8 mouse cellular contexts compared by ENCODE assay signal in the genomic region with DNA sequence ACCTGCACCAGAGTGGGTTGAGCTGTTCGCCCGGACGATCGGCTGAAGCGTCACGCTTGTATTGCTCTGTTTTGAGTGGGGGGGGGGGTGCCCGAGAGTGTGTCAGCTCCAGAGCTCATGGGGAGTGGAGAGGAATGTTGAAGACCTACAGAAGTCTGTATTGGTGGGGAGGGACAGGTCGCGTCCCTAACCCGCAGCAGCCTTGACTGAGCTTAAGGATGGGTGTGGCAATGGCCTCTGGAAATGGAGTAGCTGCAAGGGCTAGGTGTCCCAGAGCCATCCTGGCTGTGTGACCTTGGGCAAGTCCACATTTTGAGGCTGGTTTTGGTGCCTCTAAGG. TPM values are rescaled to one million over a fixed set of nuclear protein-coding genes. Genes with fewer than 3 reads are reported as not detected.
A peak's percentile ranks its signal among the peaks of the same experiment; 100 is the strongest.
DNase-seq lines count a peak whose midpoint lies in the region; ATAC-seq and TF ChIP-seq lines count a peak whose summit lies in the region.

No protein-coding gene starts in this region.

- peak overlapping the region; percentile 71 for H3K9ac ChIP-seq in embryonic facial prominence, embryonic 14.5 days (ENCODE audit: low read depth, low read length)
- H3K9ac ChIP-seq in intestine, embryonic 16.5 days (ENCODE audit: low read depth, low read length) = peak overlapping the region; percentile 69
- peak overlapping the region; percentile 61 for H3K9ac ChIP-seq in neural tube, embryonic 15.5 days (replicated peaks)

- H3K4me3 ChIP-seq in lung, adult 2 months (replicated peaks; ENCODE audit: extremely low read depth, low read depth, low read length) = peak overlapping the region; percentile 49
- peak overlapping the region; percentile 69 for H3K4me3 ChIP-seq in embryonic facial prominence, embryonic 14.5 days (ENCODE audit: low read depth, low read length)
- peak overlapping the region; percentile 69 for H3K4me3 ChIP-seq in intestine, embryonic 16.5 days (ENCODE audit: low read length)
- H3K4me3 ChIP-seq in neural tube, embryonic 15.5 days (replicated peaks) = peak overlapping the region; percentile 73

- ATAC-seq in embryonic facial prominence, embryonic 14.5 days (ENCODE audit: low read depth) = no peak; the same call in 1 of the 2 replicates
- ATAC-seq in intestine, embryonic 16.5 days = no peak
- ATAC-seq in neural tube, embryonic 15.5 days (ENCODE audit: low FRiP score) = no peak

- no peaks in the 10 kb centered on the region for H3K9me3 ChIP-seq in embryonic facial prominence, embryonic 14.5 days (ENCODE audit: control insufficient read depth, low read length)
- H3K9me3 ChIP-seq in intestine, embryonic 16.5 days (ENCODE audit: control insufficient read depth, low read length) = no peaks in the 10 kb centered on the region
- no peaks in the 10 kb centered on the region for H3K9me3 ChIP-seq in neural tube, embryonic 15.5 days (replicated peaks)

- no peaks in the 10 kb centered on the region; the same call in 1 of the 2 replicates for H3K4me1 ChIP-seq in lung, adult 2 months (ENCODE audit: control insufficient read depth, insufficient read depth, low read length)
- H3K4me1 ChIP-seq in embryonic facial prominence, embryonic 14.5 days (ENCODE audit: control insufficient read depth, insufficient read depth, low read length) = 0 out of 2 replicates have a peak, but pooled peaks cover 4% of the 10 kb centered on the region
- no peaks in the 10 kb centered on the region for H3K4me1 ChIP-seq in intestine, embryonic 16.5 days (ENCODE audit: control insufficient read depth, insufficient read depth, low read length)
- peaks cover 17% of the 10 kb centered on the region for H3K4me1 ChIP-seq in neural tube, embryonic 15.5 days

- WGBS in lung, adult 2 months = 3% methylated on average over 10 of the region's 10 CpGs
- 3% methylated on average over 9 of the region's 10 CpGs for WGBS in embryonic facial prominence, embryonic 14.5 days
- WGBS in intestine, embryonic 16.5 days = under 1% methylated on average over 10 of the region's 10 CpGs
- WGBS in neural tube, embryonic 15.5 days = 4% methylated on average over 9 of the region's 10 CpGs

- no peaks in the 10 kb centered on the region for H3K36me3 ChIP-seq in embryonic facial prominence, embryonic 14.5 days (ENCODE audit: control insufficient read depth, insufficient read depth, low read length)
- H3K36me3 ChIP-seq in intestine, embryonic 16.5 days (ENCODE audit: control insufficient read depth, insufficient read depth, low read length) = no peaks in the 10 kb centered on the region
- H3K36me3 ChIP-seq in neural tube, embryonic 15.5 days = no peaks in the 10 kb centered on the region

- no peak for TF ChIP-seq POLR2A in lung, adult 2 months (IDR thresholded peaks at IDR 0.05; ENCODE audit: borderline replicate concordance, extremely low read depth, low read depth, low read length)

- H3K27ac ChIP-seq in embryonic facial prominence, embryonic 14.5 days (replicated peaks; ENCODE audit: low read depth, low read length) = no peak overlapping the region
- H3K27ac ChIP-seq in intestine, embryonic 16.5 days (ENCODE audit: low read length) = no peak overlapping the region
- H3K27ac ChIP-seq in neural tube, embryonic 15.5 days (replicated peaks) = no peak overlapping the region

- no peak for DNase-seq in lung, adult 2 months
- no peak for DNase-seq in lung, postnatal 14 days
- no peak for DNase-seq in embryonic facial prominence, embryonic 14.5 days (ENCODE audit: low spot score)
- no peak for DNase-seq in B cell, adult 2 months
- DNase-seq in right cerebral cortex, postnatal 36 days (ENCODE audit: low spot score in 2 of 2) = no peak
- no peak for DNase-seq in frontal cortex, postnatal 14 days (ENCODE audit: low spot score in 2 of 2)

- peaks cover 23% of the 10 kb centered on the region for H3K27me3 ChIP-seq in embryonic facial prominence, embryonic 14.5 days (replicated peaks; ENCODE audit: control insufficient read depth, insufficient read depth, low read length)
- no peaks in the 10 kb centered on the region; the same call in 1 of the 2 replicates for H3K27me3 ChIP-seq in intestine, embryonic 16.5 days (replicated peaks; ENCODE audit: control insufficient read depth, insufficient read depth, low read length)
- H3K27me3 ChIP-seq in neural tube, embryonic 15.5 days (replicated peaks) = peaks cover 34% of the 10 kb centered on the region

- no peak for TF ChIP-seq CTCF in lung, adult 2 months (IDR thresholded peaks at IDR 0.05; ENCODE audit: insufficient read depth, low read length)

- H3K4me2 ChIP-seq in embryonic facial prominence, embryonic 14.5 days (ENCODE audit: low read depth, low read length) = peak overlapping the region; percentile 100
- H3K4me2 ChIP-seq in intestine, embryonic 16.5 days (ENCODE audit: low read depth, low read length) = peak overlapping the region; percentile 100
- peak overlapping the region; percentile 99 for H3K4me2 ChIP-seq in neural tube, embryonic 15.5 days

RNA-seq across cellular contexts. Expression of a gene that starts 0.6 kb away (rescaled TPM):
- 2.8 and 3.9 TPM in 2 replicates for polyA plus RNA-seq in lung, adult 2 months (2012; rRNA removed)
- polyA plus RNA-seq in embryonic facial prominence, embryonic 14.5 days (2014; fragmentation: Nextera tagmentation; extraction: Ambion mirVana) = 4.3 and 5.3 TPM in 2 replicates
- 0.39 and 0.48 TPM in 2 replicates for polyA plus RNA-seq in intestine, embryonic 16.5 days (2015; fragmentation: Nextera tagmentation; extraction: Ambion mirVana)
- polyA plus RNA-seq in neural tube, embryonic 15.5 days (2015; fragmentation: Nextera tagmentation; extraction: Ambion mirVana) = 2.9 and 3.1 TPM in 2 replicates
